Mouse (Mus musculus) inflammation-experienced regulatory T-cells, adult 6 months (primary cell): Measurements from ENCODE around the gene Nat10. TPM values are rescaled to one million over a fixed set of nuclear protein-coding genes. Genes with fewer than 3 reads are reported as not detected.

Experiments
- ATAC-seq: one replicate; pipeline ENCODE4 v1.8.0; 2017
- polyA plus RNA-seq, 3 experiments: library from polyadenylated mRNA; unstranded; fragments of 100-300 nt; shearing (Covaris generic); gene quantifications; one replicate each; pipeline ENCODE4 v1.2.1; 2017

Nat10 gene
- polyA plus RNA-seq, 3 experiments from 2014 or later = 27.3 to 32.2 (median 29.9) TPM

GRCm38 (mm10) chr2:103690425-103690824, 70.6 kb downstream of the Nat10 start:
- no peak for ATAC-seq

GRCm38 (mm10) chr2:103687888-103688287, 73.2 kb downstream of the Nat10 start:
- ATAC-seq = no peak

- no peak for ATAC-seq
Observed at GRCm38 (mm10) chr2:103687143-103687542, 73.9 kb downstream of the Nat10 start.

GRCm38 (mm10) chr2:103685581-103685980, 75.5 kb downstream of the Nat10 start:
- ATAC-seq = no peak

GRCm38 (mm10) chr2:103684926-103685577, 76.0 kb downstream of the Nat10 start:
- no peak for ATAC-seq

- ATAC-seq = peak; percentile 9
Observed at GRCm38 (mm10) chr2:103684431-103684830, 76.6 kb downstream of the Nat10 start.

GRCm38 (mm10) chr2:103682927-103683442, 78.1 kb downstream of the Nat10 start:
- peak; percentile 62 for ATAC-seq

- ATAC-seq = peak; percentile 67
Observed at GRCm38 (mm10) chr2:103682261-103682722, 78.8 kb downstream of the Nat10 start.

- ATAC-seq = no peak
Observed at GRCm38 (mm10) chr2:103681149-103681548, 79.9 kb downstream of the Nat10 start.

- ATAC-seq = no peak
Observed at GRCm38 (mm10) chr2:103680364-103681110, 80.5 kb downstream of the Nat10 start.

GRCm38 (mm10) chr2:103678433-103678832, 82.6 kb downstream of the Nat10 start:
- ATAC-seq = no peak

GRCm38 (mm10) chr2:103677614-103678369, 83.3 kb downstream of the Nat10 start:
- no peak for ATAC-seq

GRCm38 (mm10) chr2:103676808-103677207, 84.3 kb downstream of the Nat10 start:
- ATAC-seq = no peak

GRCm38 (mm10) chr2:103675391-103675790, 85.7 kb downstream of the Nat10 start:
- ATAC-seq = no peak

GRCm38 (mm10) chr2:103673609-103674008, 87.5 kb downstream of the Nat10 start:
- ATAC-seq = no peak

GRCm38 (mm10) chr2:103672573-103673119, 88.4 kb downstream of the Nat10 start:
- peak; percentile 56 for ATAC-seq

Other genes with a start within 250 kb of the Nat10 start
- 10 to 100 TPM in 2 of 3 experiments, 1 to 10 TPM in 1; 7.6 to 11.6 (median 10.8) TPM for gene Abtb2, start 195.0 kb downstream of the Nat10 start, polyA plus RNA-seq
- gene Caprin1, start 36.4 kb upstream of the Nat10 start, polyA plus RNA-seq = 100 to 1,000 TPM in 1 of 3 experiments, 10 to 100 TPM in 2; 79.8 to 102 (median 98.3) TPM
- gene Lmo2, start 196.7 kb upstream of the Nat10 start, polyA plus RNA-seq = under 1 TPM; 0.38 to 0.92 (median 0.42) TPM